Mouse (Mus musculus): ENCODE measurements at regions not wholly inside any gene's neighbourhood (a gene's known extent, or its start where the extent isn't known, plus 50 kb on each side); places are given as distances from the start of the nearest gene placed in this dataset.

GRCm38 (mm10) chr1:61181099-61181821 is 203.5 kb downstream of the Icos start:
- peak; percentile 67 for DNase-seq

GRCm38 (mm10) chr1:61187381-61188100 is 209.8 kb downstream of the Icos start:
- no peak for DNase-seq

- no peak for DNase-seq
Measured at GRCm38 (mm10) chr1:61190921-61191320, 213.2 kb downstream of the Icos start.

- no peak for DNase-seq
Measured at GRCm38 (mm10) chr1:61198549-61199062, 220.9 kb downstream of the Icos start.

GRCm38 (mm10) chr1:61201006-61201405 is 223.3 kb downstream of the Icos start:
- no peak for DNase-seq

GRCm38 (mm10) chr1:61202079-61202478 is 224.4 kb downstream of the Icos start:
- DNase-seq, result no peak

GRCm38 (mm10) chr1:61203170-61203569 is 225.4 kb downstream of the Icos start:
- DNase-seq, result no peak

- DNase-seq, result no peak
Measured at GRCm38 (mm10) chr1:61203612-61204011, 225.9 kb downstream of the Icos start.

- no peak for DNase-seq
Measured at GRCm38 (mm10) chr1:61205137-61205536, 227.4 kb downstream of the Icos start.

GRCm38 (mm10) chr1:61206861-61207380 is 229.2 kb downstream of the Icos start:
- no peak for DNase-seq

- no peak for DNase-seq
Measured at GRCm38 (mm10) chr1:61208386-61208785, 230.7 kb downstream of the Icos start.

GRCm38 (mm10) chr1:61221131-61221530 is 243.4 kb downstream of the Icos start:
- no peak for DNase-seq

GRCm38 (mm10) chr1:61228942-61229341 is 251.2 kb downstream of the Icos start:
- no peak for DNase-seq

GRCm38 (mm10) chr1:61233001-61233400 is 255.3 kb downstream of the Icos start:
- DNase-seq, result no peak

- peak; percentile 11 for DNase-seq
Measured at GRCm38 (mm10) chr1:61233476-61234297, 256.0 kb downstream of the Icos start.

GRCm38 (mm10) chr1:61234298-61234682 is 256.6 kb downstream of the Icos start:
- no peak for DNase-seq

- DNase-seq, result no peak
Measured at GRCm38 (mm10) chr1:61236511-61236910, 258.8 kb downstream of the Icos start.

GRCm38 (mm10) chr1:61238668-61239067 is 260.9 kb downstream of the Icos start:
- no peak for DNase-seq

- DNase-seq, result no peak
Measured at GRCm38 (mm10) chr1:61257561-61257960, 279.8 kb downstream of the Icos start.

GRCm38 (mm10) chr1:61263466-61263865 is 285.7 kb downstream of the Icos start:
- no peak for DNase-seq

GRCm38 (mm10) chr1:61265706-61266127 is 288.0 kb downstream of the Icos start:
- no peak for DNase-seq

- no peak for DNase-seq
Measured at GRCm38 (mm10) chr1:61273843-61274242, 296.1 kb downstream of the Icos start.

- DNase-seq, result no peak
Measured at GRCm38 (mm10) chr1:61274244-61274643, 296.5 kb downstream of the Icos start.
